Mouse (Mus musculus): Measurements from ENCODE around the gene Hdac11. TPM values are rescaled to one million over a fixed set of nuclear protein-coding genes. Genes with fewer than 3 reads are reported as not detected.

Hdac11 gene
- polyA plus RNA-seq (2017; shearing (Covaris generic)), result 0.41 TPM

DNA sequence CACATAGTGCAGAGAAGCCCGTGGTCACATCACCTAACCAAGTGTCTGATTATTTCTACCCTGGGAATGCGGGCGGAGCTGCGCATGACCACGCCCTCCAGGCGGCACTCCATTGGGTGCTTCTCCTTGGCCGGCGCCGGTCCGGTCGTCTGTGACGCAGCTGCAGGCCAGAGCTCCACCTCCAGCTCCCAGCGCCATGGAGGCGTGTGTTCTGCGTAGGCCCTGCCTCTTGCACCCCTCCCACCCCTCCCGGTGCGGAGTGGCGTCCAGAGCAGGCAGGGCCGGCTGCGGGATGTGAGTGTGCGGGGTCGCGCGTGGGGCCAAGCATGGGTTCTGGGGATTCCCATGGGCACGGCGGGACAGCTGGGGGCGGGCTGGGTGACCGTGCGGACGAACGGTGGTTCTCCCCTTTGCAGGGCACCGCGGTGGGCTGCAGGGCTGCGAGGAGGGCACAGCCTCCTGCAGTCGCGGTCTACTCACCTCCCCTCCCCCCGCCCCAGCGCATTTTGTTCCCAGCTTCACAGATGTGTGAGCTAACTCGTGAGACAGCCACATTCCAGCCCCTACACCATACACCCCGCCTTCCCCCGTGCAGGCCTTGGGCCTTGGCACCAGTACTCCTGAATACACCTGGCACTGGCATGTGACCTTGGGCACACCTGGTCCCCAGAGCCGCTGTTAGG is at the start of gene Hdac11:
Gene Hdac11 (plus strand): TSS at position 112 of the 683 bp plus-strand sequence.

DNA sequence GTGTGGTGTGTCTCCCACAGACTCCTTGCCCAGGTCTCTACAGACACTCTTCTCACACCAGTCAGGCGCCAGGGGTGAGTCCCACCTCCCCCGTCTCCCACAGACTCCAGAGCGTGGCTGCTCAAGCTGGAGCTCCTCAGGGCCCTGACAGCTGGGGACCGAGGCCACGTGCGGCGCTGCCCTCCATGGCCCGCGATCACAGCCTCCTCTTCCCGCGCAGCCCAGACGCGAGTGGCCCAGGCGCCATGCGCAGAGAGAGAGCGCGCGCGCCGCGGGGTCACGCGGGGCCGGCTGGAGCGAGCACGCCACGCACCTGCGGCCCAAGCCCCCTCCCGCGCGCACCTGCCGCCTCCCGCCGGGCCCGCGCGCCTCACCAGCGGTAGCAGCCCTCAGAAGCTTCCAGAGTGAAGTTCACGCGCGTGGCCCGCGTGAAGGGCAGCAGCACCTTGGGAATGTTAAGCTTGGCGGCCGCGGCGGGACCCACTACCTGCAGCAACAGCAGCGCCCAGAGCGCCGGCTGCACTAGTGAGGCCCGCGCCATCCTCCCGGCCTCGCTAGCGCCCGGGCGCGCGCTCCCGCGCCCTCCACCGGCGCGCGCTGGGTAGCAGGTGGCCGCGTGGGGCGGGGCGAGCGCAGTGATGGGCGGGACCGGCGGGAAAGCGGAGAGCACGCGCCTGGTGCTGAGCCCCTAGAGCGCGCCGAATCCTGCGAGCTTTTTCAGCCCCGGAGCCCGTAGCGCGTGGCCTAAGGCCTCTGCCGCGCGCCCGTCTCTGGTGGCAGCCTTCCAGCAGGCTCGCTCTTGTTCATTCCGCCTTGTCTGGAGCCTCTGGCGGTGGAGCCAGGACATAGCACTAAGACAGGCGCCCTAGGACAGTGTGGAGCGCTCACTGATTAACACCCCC is 40.0 kb upstream of the Hdac11 start, which contains the start of gene Nup210:
Gene Nup210 (minus strand): TSS at position 586 of the 902 bp plus-strand sequence.

DNA sequence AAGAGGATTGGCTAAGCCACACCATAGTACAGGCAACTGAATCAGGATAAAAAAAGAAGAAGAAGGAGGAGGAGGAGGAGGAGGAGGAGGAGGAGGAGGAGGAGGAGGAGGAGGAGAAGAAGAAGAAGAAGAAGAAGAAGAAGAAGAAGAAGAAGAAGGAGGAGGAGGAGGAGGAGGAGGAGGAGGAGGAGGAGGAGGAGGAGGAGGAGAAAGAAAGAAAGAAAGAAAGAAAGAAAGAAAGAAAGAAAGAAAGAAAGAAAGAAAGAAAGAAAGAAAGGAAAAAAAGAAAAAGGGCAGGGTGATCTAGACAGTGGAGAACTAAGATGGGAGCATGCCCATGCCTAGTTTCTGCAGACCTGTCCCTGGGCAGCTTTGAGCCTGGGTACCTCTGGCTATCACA is 55.7 kb downstream of the Hdac11 start, which contains the start of gene Fbln2:
Gene Fbln2 (plus strand): TSS at position 301 of the 400 bp plus-strand sequence.

Other genes with a start within 250 kb of the Hdac11 start
- gene Iqsec1, start 168.0 kb upstream of the Hdac11 start, polyA plus RNA-seq (2017; shearing (Covaris generic)), result 7.7 TPM
- 313 TPM for gene Nup210, start 39.8 kb upstream of the Hdac11 start, polyA plus RNA-seq (2017; shearing (Covaris generic))
- gene Fbln2, start 55.8 kb downstream of the Hdac11 start, polyA plus RNA-seq (2017; shearing (Covaris generic)), result not detected